Mouse (Mus musculus) brain, embryonic 14.5 days (tissue): ENCODE data around the gene Slc28a1.

Experiments used
- CTCF ChIP-seq: fragments of 200-500 bp; IDR thresholded peaks from 2 replicates; pipeline ENCODE4 v1.5.1; 2012; ENCODE audit warnings: inconsistent platforms, mild to moderate bottlenecking, moderate library complexity, borderline replicate concordance; ENCODE audit not compliant: insufficient read depth, insufficient read length; ENCODE audit errors: extremely low read depth
- POLR2A ChIP-seq: fragments of 200-500 bp; IDR thresholded peaks from 2 replicates; pipeline ENCODE4 v1.6.1; 2012; ENCODE audit warnings: mild to moderate bottlenecking, inconsistent platforms, borderline replicate concordance; ENCODE audit not compliant: poor library complexity, insufficient read depth, insufficient read length, severe bottlenecking; ENCODE audit errors: extremely low read depth

GRCm38 (mm10) chr7:81213347-81214152, 99.0 kb downstream of the Slc28a1 start, which contains the start of gene Pde8a:
- no peak for TF ChIP-seq POLR2A
- TF ChIP-seq CTCF: no peak
